Mouse (Mus musculus): Measurements from ENCODE around the gene Cyb5rl.

The Cyb5rl gene

DNA sequence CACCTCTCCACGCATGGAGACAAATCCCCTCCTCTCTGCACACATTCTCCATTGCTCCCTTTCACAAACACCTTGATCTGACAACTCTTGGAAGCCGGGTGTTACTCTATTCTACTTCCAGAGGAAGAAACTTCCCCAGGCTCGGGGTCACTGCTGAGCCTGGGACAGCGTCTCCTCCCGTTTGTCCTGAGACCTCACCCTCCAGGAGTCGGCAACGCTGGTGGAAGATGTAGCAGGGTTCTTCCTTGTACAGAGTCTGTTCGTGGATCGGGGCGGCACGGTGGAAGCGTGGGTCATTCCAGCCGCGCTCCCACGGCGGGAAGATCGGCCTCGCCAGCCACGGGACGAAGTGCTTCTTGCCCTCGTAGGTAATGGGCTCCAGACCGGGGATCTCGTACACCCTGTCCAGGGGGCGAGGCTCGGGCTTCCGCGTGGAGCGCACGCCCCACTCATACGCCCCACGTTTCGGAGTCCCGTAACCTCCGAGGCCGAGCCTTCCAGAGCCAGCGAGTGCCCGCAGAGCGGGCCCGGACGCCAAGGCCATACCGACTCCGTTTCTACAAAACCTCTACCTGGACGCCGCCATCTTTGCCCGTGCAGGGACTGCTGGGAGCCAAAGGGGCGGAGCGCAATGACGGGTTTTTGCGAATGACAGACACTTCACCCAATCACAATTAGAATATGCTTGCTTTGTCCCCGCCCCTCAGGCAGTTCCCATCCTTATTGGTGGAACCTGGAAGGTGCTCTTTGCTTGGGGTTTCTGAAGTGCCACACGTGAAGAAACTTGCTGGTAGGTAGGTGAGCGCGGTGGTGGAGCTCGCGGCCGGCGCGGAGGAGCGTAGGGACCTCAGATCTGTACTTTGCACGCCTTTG, at the start of gene Cyb5rl, which contains the start of gene Mrpl37:
Gene Cyb5rl, plus strand, starts transcription at position 737 of the 873 bp plus-strand sequence.
Gene Mrpl37, minus strand, starts transcription at position 617 of the 873 bp plus-strand sequence.
- peak; percentile 95 for DNase-seq (ENCODE audit: low read depth, low spot score)

DNA sequence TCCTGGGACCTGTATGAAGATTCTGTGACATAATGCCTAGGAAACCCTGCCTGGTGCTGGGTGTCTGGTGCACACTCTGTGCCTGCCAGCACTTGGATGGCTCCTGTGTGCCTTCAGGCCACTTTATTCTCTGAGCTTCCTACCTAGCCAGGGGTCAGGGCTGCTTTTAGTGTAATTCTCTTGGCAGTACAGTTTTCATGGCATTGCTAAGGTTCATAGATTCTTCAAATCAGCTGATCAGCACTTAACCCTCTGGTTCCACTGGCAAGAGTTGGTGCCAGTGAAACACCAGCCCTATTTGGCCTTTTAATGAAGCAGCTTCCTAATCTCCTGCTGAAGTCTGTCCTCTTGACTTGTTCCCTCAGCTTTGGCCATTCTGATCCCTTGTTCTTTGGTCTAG, 49.5 kb upstream of the Cyb5rl start:
- no peak for DNase-seq (ENCODE audit: low read depth, low spot score)

DNA sequence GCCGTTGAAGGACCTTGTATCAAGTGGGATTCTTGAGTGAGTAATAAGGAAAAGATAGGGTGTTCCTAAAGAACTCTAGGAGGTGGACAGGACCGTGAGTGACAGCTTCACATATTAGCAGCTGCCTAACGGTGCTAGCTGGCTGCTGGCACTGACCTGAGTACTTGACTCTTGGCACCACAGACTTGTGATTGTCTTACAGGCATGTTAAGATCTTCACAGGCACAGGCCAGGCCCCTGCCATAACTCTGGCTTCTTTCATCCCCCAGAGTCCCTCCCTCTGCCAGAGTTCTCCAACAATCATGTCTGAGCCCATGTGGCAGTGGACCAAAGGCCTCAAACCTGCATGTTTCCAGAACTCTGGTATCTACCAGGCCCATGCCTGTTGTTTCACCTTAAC, 48.3 kb upstream of the Cyb5rl start:
- no peak for DNase-seq (ENCODE audit: low read depth, low spot score)

DNA sequence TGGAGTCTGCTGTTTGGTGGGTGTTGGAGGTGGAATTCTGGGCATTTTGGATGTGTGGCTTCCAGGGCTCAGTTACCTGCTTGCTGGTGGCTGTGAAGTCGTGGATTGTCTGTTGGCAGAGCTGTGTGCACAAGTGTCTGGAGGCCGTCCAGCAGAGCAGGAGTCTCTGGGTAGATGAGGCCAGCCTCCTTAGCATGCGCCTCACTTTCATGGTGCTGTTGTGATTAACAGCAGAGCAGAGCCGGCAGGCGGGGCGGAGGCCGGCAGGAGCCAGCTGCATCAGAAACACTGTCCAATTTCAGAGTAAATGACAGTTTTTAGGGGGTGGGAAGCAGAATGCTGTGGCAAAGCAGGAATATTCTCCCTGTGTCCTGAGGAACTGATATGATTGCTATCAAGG, 47.8 kb upstream of the Cyb5rl start:
- DNase-seq (ENCODE audit: low read depth, low spot score) = peak; percentile 41

DNA sequence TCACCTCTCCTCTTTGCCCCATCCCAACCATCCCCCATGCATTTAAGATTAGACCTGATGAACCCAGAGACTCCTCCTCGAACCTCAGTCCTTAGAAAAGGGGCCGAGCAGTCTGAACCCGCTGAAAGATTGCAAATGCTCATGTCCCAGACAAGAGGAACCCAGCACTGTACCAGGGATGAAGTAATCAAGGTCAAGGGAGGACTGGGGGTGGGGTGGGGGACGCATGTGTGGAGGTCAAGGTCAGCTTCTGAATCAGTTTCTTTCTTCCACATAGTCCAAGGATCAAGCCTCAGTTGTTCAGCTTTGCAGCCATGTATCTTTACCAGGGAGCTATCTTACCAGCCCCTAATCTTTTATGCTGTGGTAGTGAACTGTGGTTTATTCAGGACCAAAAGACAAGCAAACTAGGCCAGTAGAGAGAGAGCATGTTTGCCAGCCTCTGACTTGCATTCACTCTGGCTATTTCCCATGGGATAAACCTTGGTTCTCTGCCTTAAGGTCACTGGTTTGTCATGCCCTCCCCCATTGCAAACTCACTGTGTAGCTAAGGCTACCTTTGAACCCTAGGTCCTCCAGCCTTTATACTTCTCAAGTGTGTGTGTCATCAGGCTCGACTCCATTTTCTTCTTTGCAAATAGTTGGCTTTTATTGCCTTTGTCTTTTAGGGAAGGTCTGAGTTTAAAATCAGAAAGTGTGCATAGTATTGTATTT, 46.3 kb upstream of the Cyb5rl start:
- DNase-seq (ENCODE audit: low read depth, low spot score) = no peak

DNA sequence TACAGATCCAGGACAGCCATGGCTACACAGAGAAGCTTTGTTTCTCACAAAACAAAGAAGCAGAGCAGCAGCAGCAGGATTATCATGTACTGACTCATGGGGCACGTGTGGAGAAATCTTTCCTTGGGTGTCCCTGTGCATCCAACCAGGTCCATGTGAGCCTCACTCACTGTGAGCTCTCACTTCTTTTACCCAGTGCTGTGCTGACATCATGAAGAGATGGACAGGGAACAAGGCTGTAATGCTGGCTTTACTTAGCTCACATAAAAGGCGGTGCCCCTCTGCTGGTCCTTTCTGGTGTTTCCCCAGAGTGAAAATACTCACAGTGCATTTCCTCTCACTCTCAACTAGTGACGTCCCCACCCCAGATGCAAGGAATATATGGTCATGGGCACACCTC, 45.3 kb upstream of the Cyb5rl start:
- DNase-seq (ENCODE audit: low read depth, low spot score) = no peak

DNA sequence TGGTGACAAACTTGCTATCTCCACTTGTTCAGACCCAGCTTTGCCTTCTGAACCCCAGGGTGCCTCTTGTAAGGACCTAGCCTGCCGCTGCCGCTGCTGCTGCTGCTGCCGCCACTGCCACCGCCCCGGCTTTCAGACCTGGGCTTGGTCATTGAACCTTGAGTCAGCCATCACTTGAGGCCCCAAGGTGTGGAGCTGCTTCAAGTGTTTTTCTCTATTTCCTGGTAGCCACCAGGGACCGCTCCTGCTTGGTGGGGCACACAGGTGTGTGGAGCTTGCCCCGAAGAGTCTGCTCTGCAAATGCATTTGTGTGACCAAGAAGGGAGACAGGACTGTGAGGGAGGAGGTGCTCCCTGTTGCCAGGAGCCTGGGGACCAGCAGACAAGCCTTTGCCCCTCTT, 41.9 kb upstream of the Cyb5rl start:
- no peak for DNase-seq (ENCODE audit: low read depth, low spot score)

DNA sequence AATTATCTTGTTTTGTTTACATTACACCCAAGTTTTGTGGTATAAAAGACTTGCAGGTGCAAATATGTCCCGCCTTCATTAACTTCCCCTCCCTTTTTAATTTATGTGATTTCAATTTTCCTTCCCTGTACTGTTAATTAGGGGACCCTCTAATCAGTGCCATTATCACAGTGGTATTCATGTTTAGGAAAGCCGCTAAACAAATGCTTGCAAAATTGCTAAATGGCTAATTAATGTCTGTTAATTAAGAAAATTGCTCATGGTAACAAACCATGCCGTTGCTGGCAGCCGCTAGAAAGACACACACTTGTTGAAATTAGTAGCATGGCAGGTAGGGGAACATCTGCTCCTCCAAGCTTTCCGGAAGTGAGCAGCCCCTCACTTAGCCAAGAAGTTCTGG, 41.4 kb upstream of the Cyb5rl start:
- DNase-seq (ENCODE audit: low read depth, low spot score) = no peak

DNA sequence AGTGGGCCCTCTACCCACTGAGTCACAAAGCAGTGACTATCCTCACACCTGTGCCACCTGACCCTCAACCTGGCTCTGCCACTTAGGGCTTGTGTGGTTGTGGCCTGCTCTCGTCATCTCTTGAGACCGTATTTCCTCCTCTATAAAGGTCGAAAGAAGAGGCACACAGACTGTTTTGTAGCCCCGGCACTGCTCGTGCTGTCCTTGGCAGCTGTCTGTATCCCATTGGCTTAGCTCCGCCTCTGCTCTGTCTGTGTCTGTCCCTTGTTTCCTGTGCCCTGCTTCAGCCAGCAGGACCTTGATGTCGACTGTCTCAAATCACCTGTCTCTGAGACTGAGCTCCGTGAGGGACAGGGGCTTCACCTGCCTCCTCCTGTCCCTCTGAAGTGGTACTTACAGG, 40.3 kb upstream of the Cyb5rl start:
- DNase-seq (ENCODE audit: low read depth, low spot score) = no peak

DNA sequence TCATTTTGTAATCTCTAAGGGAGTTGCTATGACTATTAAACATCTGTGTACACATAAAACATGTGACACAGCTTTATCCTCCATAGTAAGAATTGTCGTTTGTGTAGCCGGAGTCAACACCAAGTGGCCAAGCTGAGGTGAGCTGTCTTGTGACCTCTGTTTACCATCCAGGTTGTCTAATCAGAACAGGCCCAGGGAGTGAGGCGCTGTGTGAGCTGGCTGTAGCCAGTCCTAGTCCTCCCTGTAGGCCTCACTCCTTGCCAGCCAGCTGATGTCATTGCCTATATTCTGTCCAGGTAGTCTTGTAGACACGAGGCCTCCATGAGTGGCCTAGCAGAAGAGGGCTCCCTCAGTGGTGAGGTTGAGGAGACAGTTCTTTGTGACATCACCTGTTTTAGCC, 31.1 kb upstream of the Cyb5rl start:
- no peak for DNase-seq (ENCODE audit: low read depth, low spot score)

DNA sequence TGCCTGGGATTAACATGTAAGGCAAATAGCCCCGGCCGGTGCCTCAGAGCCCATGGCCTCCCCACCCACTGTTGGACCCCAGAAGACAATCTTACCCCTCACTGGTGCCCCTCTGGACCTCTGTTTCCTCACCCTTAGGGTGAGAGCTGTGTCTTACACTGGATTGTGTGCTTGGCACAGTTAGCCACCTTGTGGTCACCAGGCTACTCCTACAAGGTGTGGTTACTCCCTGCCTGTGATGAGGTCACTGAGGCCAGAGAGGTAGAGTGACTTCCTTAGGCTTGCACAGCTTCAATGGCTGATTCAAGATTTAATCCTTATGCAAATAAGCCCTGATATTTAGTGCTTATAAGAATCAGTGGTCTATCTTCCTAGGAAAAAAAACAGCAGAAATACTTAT, 29.8 kb upstream of the Cyb5rl start:
- DNase-seq (ENCODE audit: low read depth, low spot score) = no peak

DNA sequence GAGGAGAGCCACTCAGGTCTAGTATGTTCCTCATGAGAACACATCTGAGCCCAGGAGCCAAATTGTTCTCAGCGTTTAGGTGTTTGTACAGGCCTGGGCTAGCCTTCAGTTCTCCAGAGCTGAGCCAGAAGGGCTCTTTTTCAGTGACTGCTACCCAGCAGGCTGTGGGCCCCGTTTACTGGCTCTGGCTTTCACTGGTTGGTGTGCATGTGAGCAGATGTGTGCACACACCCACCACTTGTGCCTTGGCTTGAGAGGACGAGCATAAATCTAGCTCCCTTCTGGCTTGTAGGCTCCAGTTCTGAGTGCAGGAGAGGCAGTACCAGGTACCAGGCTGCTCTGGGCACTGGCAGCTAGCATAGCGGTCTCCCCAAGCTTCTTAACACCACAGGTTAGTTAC, 28.5 kb upstream of the Cyb5rl start:
- DNase-seq (ENCODE audit: low read depth, low spot score) = no peak

DNA sequence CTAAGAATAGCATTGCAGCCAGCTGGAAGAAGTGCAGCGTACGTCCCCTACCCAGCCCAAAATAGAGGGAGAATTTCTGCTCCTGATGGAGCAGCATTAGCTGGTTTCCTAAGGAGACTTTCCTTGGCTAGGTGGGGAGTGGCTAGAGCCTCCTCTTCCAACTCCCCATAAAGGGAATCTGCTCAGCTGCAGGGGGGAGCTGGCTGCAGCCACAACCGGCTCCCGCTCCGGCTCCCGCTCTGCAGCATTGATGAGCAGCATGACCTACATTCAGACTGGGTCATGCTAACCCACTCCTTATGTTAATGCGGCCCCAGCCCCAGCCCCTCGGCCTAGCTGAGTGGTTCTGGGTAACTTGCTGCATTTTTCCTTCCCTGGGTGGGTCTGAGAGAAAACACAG, 27.5 kb upstream of the Cyb5rl start:
- peak; percentile 38 for DNase-seq (ENCODE audit: low read depth, low spot score)

DNA sequence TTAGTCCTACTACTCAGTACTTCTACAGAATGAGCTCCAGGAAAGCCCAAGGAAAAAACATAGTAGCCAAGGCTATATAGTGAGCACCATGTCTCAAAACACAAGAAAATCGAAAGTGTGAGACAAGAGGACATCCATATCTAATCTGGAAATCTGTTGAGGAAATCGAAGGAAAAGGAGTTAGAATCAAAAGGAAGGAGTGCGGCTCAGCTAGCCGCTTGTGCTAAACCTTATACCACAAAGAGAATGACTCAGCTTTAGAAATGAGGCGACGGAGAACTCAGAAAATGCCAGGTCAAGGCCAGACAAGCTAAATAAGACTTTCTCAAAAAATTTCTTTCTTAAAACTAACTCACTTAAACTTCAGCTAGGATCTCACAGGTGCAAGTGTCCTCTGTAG, 24.5 kb upstream of the Cyb5rl start:
- DNase-seq (ENCODE audit: low read depth, low spot score) = no peak

DNA sequence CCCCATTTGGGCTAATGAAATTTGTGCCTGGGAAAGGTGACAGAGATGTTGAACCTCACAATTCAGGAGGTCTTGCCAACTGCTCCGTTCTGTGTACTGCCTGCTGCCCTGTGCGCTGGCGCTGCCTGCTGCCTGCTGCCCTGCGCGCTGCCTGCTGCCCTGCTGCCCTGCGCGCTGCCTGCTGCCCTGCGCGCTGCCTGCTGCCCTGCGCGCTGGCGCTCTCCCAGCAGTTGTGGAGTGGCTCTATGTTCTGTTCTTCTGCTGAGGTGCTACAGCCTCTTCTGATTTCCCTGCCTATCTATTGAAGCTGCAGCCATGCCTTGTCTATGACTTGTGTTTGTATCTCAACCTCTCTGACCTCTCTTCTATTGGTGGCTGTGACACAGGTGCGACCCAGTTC, 21.6 kb upstream of the Cyb5rl start:
- DNase-seq (ENCODE audit: low read depth, low spot score) = no peak

DNA sequence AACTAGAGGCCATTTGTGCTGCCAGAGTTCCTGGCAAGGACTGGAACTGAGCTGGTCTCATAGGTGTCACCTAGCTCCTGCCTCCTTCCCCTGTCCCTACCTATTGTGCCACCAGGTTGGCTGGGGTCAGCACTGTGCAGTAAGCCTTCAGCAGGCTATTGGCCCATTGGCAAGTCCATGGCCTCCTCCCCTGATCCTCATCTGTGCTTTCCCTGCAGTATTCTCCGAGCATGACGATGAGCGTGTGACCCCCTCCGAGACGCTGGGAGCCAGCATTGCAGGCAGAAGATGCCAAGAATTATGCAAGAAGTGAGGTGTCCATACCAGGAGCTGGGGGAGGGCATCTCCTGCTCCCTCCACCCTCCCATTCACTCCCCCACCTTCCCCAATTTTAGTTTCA, 19.0 kb upstream of the Cyb5rl start:
- no peak for DNase-seq (ENCODE audit: low read depth, low spot score)

DNA sequence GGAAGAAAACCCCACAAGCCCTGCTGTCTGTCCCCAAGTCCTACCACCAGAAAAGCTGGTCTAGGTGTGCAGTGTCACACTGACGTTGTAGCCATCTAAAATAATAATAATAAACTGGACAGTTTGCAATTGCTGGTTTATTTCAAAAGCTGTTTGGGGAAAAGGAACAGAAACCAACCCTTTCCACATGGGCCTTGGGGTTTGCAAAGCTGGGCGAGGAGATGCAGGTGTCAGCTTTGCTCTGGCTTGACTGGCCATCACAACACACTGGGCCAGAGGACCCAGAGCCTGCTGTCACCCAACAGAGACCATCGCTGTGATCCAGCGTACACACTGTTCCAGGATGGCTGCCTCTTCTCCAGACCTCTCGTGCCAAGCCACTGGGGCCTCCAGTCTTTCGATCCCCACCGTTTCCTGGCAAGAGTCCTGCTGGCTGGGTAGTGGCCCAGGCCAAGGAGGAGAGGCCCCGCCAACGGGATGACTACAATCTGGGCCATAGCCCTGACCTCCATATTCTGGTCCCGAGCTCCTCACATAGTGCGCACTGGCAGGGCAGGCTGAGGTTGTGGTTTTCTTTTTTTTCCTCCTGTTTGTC, 18.1 kb upstream of the Cyb5rl start:
- DNase-seq (ENCODE audit: low read depth, low spot score) = no peak

DNA sequence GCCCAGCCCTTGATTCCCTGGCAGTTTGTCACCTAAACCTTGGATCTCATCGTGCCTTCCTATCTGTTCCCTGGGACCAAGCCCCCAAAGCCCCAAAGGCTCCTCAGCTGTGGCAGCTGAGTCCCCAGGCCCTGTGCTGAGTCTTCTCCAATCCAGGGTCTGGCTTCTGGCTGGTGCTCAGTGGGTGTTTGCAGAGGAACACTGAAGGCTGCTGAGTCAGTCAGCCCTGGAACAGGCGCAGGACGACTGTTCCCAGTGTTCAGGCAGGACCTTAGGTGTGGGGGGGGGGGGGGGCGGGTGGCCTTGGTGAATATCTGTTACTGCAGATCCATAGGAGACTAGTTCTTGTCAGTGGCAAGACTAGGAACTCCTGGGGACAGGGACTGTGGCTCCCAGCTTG, 14.9 kb upstream of the Cyb5rl start:
- DNase-seq (ENCODE audit: low read depth, low spot score) = no peak

DNA sequence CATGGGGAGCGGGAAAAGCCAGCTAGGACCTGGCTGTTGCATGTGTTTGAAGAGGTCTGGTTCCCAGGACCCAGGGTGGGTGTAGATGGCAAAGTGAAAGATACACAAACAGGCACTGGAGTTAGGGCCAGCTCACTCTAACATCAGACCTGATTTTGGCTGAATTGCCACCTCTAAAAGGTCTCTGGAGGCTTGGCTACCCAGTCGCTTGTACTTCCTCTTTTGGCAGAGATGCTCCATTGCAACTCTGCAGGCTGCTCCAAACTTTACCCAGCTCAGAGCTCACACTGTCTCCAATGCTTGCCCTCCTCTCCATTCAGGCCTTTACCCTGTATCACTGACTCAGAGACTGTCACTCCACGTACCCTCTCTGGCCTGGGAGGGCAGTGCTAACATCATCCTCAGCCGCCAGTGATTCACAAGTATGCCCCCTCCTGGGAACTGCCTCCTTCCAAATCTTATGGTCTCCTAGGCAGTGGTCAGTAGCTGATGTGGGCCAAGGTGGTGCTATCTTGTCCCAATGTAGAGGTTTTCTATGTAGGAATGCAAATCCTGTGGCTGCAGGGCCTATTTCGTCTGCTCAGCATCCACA, 13.7 kb upstream of the Cyb5rl start:
- no peak for DNase-seq (ENCODE audit: low read depth, low spot score)

DNA sequence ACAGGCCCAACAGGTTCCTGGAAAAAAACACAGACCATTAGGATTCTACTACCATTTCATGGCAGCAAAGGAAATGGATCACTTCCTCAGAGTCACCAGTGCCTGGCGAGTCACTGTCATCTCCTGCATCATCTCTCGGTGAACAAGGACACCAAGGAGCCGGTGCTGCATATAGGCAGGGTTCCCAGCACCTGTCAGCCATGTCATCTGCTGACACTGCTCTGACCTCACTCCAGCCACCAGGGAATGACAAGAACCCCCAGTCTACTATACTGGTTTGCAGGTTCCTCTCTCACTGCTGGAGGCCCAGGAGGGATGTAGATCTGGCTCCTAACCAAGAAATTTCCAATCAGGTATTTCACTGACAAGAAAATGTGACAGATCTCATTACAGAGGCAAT, 10.7 kb upstream of the Cyb5rl start:
- DNase-seq (ENCODE audit: low read depth, low spot score) = no peak

DNA sequence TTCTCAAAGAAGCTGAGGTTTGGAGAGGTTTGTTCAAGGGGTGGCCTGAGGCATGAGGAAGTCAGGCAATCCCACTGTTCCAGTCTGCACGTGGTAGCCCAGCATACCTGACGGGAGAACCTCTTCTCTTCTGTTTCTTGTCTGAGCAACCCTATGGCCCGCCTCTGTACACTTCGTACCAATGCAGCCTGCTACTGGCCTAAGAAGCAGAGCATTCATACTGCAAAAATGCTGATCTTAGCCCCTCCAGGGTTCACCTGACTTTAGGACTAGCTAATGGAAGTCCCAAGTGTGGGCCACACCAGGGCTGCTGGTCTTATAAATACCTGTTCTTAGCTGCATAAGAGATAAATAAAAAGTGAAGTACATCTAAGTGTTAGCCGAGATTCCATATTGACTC, 8.4 kb upstream of the Cyb5rl start:
- no peak for DNase-seq (ENCODE audit: low read depth, low spot score)

DNA sequence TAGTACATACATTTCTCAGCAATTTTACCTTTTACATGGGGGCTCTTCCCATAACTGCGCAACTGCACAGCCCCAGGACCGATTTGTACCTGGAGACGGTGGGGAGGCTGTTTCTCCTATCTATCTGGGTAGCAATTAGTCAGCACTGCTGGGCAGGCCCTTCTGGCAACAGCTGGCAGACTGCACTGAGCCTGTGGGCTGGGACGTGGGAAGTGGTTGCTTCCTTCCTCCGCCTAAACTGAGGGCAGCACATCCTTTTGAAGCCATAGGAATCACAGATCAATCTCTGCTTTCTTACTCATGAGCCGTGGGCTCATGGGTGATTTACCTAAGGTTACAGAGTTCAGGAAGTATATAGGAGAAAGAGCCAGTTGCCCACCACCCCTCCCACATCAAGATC, 8.0 kb upstream of the Cyb5rl start:
- no peak for DNase-seq (ENCODE audit: low read depth, low spot score)
